Mouse (Mus musculus): ENCODE results near the gene Ksr2. TPM values are rescaled to one million over a fixed set of nuclear protein-coding genes. Genes with fewer than 3 reads are reported as not detected.

Ksr2 gene
- polyA plus RNA-seq, 1 experiment from 2014 or later: 0.16 TPM

- H3K4me3 ChIP-seq (ENCODE audit: low read depth, low read length): no peak overlapping the region
- no peaks in the 10 kb centered on the region for H3K27me3 ChIP-seq (ENCODE audit: control insufficient read depth, insufficient read depth, low read length)
- ATAC-seq (ENCODE audit: low FRiP score, low TSS enrichment) (no peak), DNase-seq (ENCODE audit: low spot score) (no peak)
- WGBS: 80% methylated on average over 6 of the region's 6 CpGs
- H3K27ac ChIP-seq (replicated peaks): no peak overlapping the region
- H3K9me3 ChIP-seq (ENCODE audit: control insufficient read depth, low read length): no peaks in the 10 kb centered on the region
- H3K4me1 ChIP-seq (replicated peaks; ENCODE audit: control insufficient read depth, insufficient read depth): no peaks in the 10 kb centered on the region
- no peak for TF ChIP-seq EP300 (optimal IDR thresholded peaks at IDR 0.05)
- no peak for TF ChIP-seq CTCF (IDR thresholded peaks at IDR 0.05; ENCODE audit: low read depth)
- no peak overlapping the region for H3K4me2 ChIP-seq (replicated peaks; ENCODE audit: low read depth)
- no peak overlapping the region for H3K9ac ChIP-seq (ENCODE audit: low read length)
- no peaks in the 10 kb centered on the region for H3K36me3 ChIP-seq (ENCODE audit: control insufficient read depth, insufficient read depth, low read length)
Measured at GRCm38 (mm10) chr5:117697589-117697988, 283.8 kb downstream of the Ksr2 start.

DNA sequence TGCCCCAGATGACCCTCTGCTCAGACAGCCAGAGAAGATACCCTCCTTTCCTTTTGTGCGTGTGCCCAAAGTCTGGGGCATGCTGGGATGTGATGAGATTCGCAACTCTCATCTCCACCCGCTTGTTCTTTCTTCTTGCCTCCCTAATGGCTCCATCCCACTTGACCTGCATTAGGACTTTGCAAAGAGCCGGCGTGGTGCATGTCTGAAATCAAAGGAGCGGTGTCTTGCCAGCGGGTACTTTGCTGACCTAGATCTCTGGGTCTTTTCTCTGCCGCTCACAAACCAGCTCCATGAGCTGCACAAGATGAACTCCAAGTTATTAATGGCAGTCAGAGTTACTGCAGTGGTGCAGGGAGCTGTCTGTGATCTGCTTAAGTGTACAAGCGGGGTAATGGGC lies 290.6 kb downstream of the Ksr2 start:
- 78% methylated on average over 9 of the region's 9 CpGs for WGBS
- Histone ChIP-seq H3K9me3 (ENCODE audit: control insufficient read depth, low read length) (no peaks in the 10 kb centered on the region), H3K36me3 (ENCODE audit: control insufficient read depth, insufficient read depth, low read length) (no peaks in the 10 kb centered on the region), H3K4me3 (ENCODE audit: low read depth, low read length) (no peak overlapping the region), H3K4me1 (replicated peaks; ENCODE audit: control insufficient read depth, insufficient read depth) (no peaks in the 10 kb centered on the region), H3K27ac (replicated peaks) (no peak overlapping the region), H3K27me3 (ENCODE audit: control insufficient read depth, insufficient read depth, low read length) (no peaks in the 10 kb centered on the region), H3K4me2 (replicated peaks; ENCODE audit: low read depth) (no peak overlapping the region), H3K9ac (ENCODE audit: low read length) (no peak overlapping the region)
- no peak for DNase-seq (ENCODE audit: low spot score)
- TF ChIP-seq CTCF (IDR thresholded peaks at IDR 0.05; ENCODE audit: low read depth): no peak
- no peak for TF ChIP-seq EP300 (optimal IDR thresholded peaks at IDR 0.05)
- ATAC-seq (ENCODE audit: low FRiP score, low TSS enrichment): no peak

GRCm38 (mm10) chr5:117706633-117707032 lies 292.8 kb downstream of the Ksr2 start:
- Histone ChIP-seq H3K9ac (ENCODE audit: low read length) (no peak overlapping the region), H3K27ac (replicated peaks) (no peak overlapping the region), H3K4me1 (replicated peaks; ENCODE audit: control insufficient read depth, insufficient read depth) (no peaks in the 10 kb centered on the region), H3K36me3 (ENCODE audit: control insufficient read depth, insufficient read depth, low read length) (no peaks in the 10 kb centered on the region), H3K4me2 (replicated peaks; ENCODE audit: low read depth) (no peak overlapping the region), H3K9me3 (ENCODE audit: control insufficient read depth, low read length) (no peaks in the 10 kb centered on the region), H3K27me3 (ENCODE audit: control insufficient read depth, insufficient read depth, low read length) (no peaks in the 10 kb centered on the region), H3K4me3 (ENCODE audit: low read depth, low read length) (no peak overlapping the region)
- WGBS: 33% methylated on average over 11 of the region's 11 CpGs
- no peak for DNase-seq (ENCODE audit: low spot score)
- TF ChIP-seq EP300 (optimal IDR thresholded peaks at IDR 0.05) (no peak), CTCF (IDR thresholded peaks at IDR 0.05; ENCODE audit: low read depth) (no peak)
- ATAC-seq (ENCODE audit: low FRiP score, low TSS enrichment): no peak

- DNase-seq (ENCODE audit: low spot score) (no peak), ATAC-seq (ENCODE audit: low FRiP score, low TSS enrichment) (no peak)
- Histone ChIP-seq H3K36me3 (ENCODE audit: control insufficient read depth, insufficient read depth, low read length) (no peaks in the 10 kb centered on the region), H3K4me1 (replicated peaks; ENCODE audit: control insufficient read depth, insufficient read depth) (no peaks in the 10 kb centered on the region), H3K27ac (replicated peaks) (no peak overlapping the region), H3K9me3 (ENCODE audit: control insufficient read depth, low read length) (no peaks in the 10 kb centered on the region), H3K4me2 (replicated peaks; ENCODE audit: low read depth) (no peak overlapping the region), H3K4me3 (ENCODE audit: low read depth, low read length) (no peak overlapping the region), H3K9ac (ENCODE audit: low read length) (no peak overlapping the region), H3K27me3 (ENCODE audit: control insufficient read depth, insufficient read depth, low read length) (no peaks in the 10 kb centered on the region)
- TF ChIP-seq CTCF (IDR thresholded peaks at IDR 0.05; ENCODE audit: low read depth) (no peak), EP300 (optimal IDR thresholded peaks at IDR 0.05) (no peak)
- 86% methylated on average over 6 of the region's 6 CpGs for WGBS
Measured at GRCm38 (mm10) chr5:117709306-117709705, 295.5 kb downstream of the Ksr2 start.

DNA sequence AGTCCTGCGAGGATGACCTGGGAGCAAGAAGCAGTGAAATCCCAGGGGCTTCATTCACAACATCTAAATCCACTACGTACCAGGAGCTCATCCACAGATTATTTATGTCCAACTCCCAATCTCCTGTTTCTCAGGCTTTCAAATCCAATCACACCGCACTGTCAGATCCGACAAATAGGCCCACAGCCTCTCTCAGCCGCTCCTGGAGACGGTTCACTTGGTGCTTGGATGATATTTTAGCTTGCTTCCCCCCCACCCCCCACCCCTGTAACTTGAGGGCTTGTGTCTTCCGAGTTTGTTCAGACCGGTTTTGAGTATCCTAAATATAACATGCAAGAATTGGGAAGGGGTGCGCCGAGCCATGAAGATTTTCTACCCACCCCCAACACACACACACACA lies 297.8 kb downstream of the Ksr2 start:
- no peak overlapping the region for H3K9ac ChIP-seq (ENCODE audit: low read length)
- WGBS: 79% methylated on average over 10 of the region's 10 CpGs

GRCm38 (mm10) chr5:117712207-117712606 lies 298.4 kb downstream of the Ksr2 start:
- H3K9me3 ChIP-seq (ENCODE audit: control insufficient read depth, low read length): no peaks in the 10 kb centered on the region
- H3K9ac ChIP-seq (ENCODE audit: low read length): no peak overlapping the region
- H3K4me2 ChIP-seq (replicated peaks; ENCODE audit: low read depth): no peak overlapping the region
- no peak for ATAC-seq (ENCODE audit: low FRiP score, low TSS enrichment)
- no peaks in the 10 kb centered on the region for H3K27me3 ChIP-seq (ENCODE audit: control insufficient read depth, insufficient read depth, low read length)
- 58% methylated on average over 12 of the region's 12 CpGs for WGBS
- H3K36me3 ChIP-seq (ENCODE audit: control insufficient read depth, insufficient read depth, low read length): no peaks in the 10 kb centered on the region
- no peak for DNase-seq (ENCODE audit: low spot score)
- H3K4me1 ChIP-seq (replicated peaks; ENCODE audit: control insufficient read depth, insufficient read depth): no peaks in the 10 kb centered on the region
- TF ChIP-seq EP300 (optimal IDR thresholded peaks at IDR 0.05): no peak
- no peak for TF ChIP-seq CTCF (IDR thresholded peaks at IDR 0.05; ENCODE audit: low read depth)
- H3K4me3 ChIP-seq (ENCODE audit: low read depth, low read length): no peak overlapping the region
- no peak overlapping the region for H3K27ac ChIP-seq (replicated peaks)

More for the DNA sequence above, 297.8 kb downstream of the Ksr2 start:
- no peak overlapping the region for H3K27ac ChIP-seq (replicated peaks)
- no peaks in the 10 kb centered on the region for H3K4me1 ChIP-seq (replicated peaks; ENCODE audit: control insufficient read depth, insufficient read depth)
- H3K4me3 ChIP-seq (ENCODE audit: low read depth, low read length): no peak overlapping the region
- no peaks in the 10 kb centered on the region for H3K36me3 ChIP-seq (ENCODE audit: control insufficient read depth, insufficient read depth, low read length)
- TF ChIP-seq EP300 (optimal IDR thresholded peaks at IDR 0.05) (no peak), CTCF (IDR thresholded peaks at IDR 0.05; ENCODE audit: low read depth) (no peak)
- no peak overlapping the region for H3K4me2 ChIP-seq (replicated peaks; ENCODE audit: low read depth)
- H3K9me3 ChIP-seq (ENCODE audit: control insufficient read depth, low read length): no peaks in the 10 kb centered on the region
- no peak for DNase-seq (ENCODE audit: low spot score)
- ATAC-seq (ENCODE audit: low FRiP score, low TSS enrichment): no peak
- H3K27me3 ChIP-seq (ENCODE audit: control insufficient read depth, insufficient read depth, low read length): no peaks in the 10 kb centered on the region
